Mouse (Mus musculus): ENCODE measurements at regions not wholly inside any gene's neighbourhood (a gene's known extent, or its start where the extent isn't known, plus 50 kb on each side); places are given as distances from the start of the nearest gene placed in this dataset.
"Not testable (repeated sequence)": the region's sequence is repeated elsewhere in the genome, so short reads cannot be mapped to it uniquely, and the experiment has no call there.

DNA sequence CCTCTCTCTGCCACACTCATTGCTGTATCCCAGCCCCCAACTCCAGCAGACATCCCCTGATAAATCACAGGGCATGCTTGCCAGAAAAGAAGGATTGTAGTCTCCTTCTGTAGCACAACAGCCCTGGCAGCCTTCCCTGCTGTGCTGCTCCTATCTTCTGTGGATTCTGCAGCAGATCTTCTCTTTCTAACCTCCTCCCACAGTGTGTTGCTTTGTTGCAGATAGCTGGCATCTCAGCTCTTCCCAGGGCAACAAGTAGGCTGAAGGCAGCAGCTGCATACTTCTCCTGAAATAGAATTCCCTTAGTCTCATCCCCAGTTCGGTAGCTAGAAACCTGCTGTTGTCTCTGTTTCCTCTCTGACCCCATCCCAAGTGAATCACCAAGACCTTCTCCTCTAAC is 77.7 kb downstream of the Amer1 start:
- no peak overlapping the region for H3K4me3 ChIP-seq (ENCODE audit: low read depth, low read length)
- DNase-seq (ENCODE audit: low spot score) = no peak
- H3K4me1 ChIP-seq (replicated peaks; ENCODE audit: control insufficient read depth, insufficient read depth, low read length) = no peaks in the 10 kb centered on the region
- no peaks in the 10 kb centered on the region; the same call in 1 of the 2 replicates for H3K27me3 ChIP-seq (replicated peaks; ENCODE audit: control insufficient read depth, insufficient read depth, low read length)
- 57% methylated on average over 1 of the region's 1 CpGs for WGBS
- no peak overlapping the region for H3K27ac ChIP-seq (ENCODE audit: low read depth)
- no peaks in the 10 kb centered on the region for H3K36me3 ChIP-seq (ENCODE audit: control insufficient read depth, insufficient read depth, low read length)
- ATAC-seq (replicated peaks; ENCODE audit: low FRiP score, low TSS enrichment, low read depth) = no peak
- H3K9ac ChIP-seq (ENCODE audit: low read length) = no peak overlapping the region
- no peak overlapping the region for H3K4me2 ChIP-seq (ENCODE audit: low read length)
- H3K9me3 ChIP-seq (ENCODE audit: control insufficient read depth, low read length) = no peaks in the 10 kb centered on the region

- H3K4me3 ChIP-seq (ENCODE audit: low read depth, low read length); H3K27ac ChIP-seq (ENCODE audit: low read depth); ATAC-seq (replicated peaks; ENCODE audit: low FRiP score, low TSS enrichment, low read depth); DNase-seq (ENCODE audit: low spot score); H3K9ac ChIP-seq (ENCODE audit: low read length); H3K27me3 ChIP-seq (replicated peaks; ENCODE audit: control insufficient read depth, insufficient read depth, low read length); H3K4me1 ChIP-seq (replicated peaks; ENCODE audit: control insufficient read depth, insufficient read depth, low read length); H3K36me3 ChIP-seq (ENCODE audit: control insufficient read depth, insufficient read depth, low read length); H3K4me2 ChIP-seq (ENCODE audit: low read length); H3K9me3 ChIP-seq (ENCODE audit: control insufficient read depth, low read length): not testable (repeated sequence)
- 62% methylated on average over 4 of the region's 4 CpGs for WGBS
Observed at GRCm38 (mm10) chrX:95365326-95365725, 79.3 kb downstream of the Amer1 start.

DNA sequence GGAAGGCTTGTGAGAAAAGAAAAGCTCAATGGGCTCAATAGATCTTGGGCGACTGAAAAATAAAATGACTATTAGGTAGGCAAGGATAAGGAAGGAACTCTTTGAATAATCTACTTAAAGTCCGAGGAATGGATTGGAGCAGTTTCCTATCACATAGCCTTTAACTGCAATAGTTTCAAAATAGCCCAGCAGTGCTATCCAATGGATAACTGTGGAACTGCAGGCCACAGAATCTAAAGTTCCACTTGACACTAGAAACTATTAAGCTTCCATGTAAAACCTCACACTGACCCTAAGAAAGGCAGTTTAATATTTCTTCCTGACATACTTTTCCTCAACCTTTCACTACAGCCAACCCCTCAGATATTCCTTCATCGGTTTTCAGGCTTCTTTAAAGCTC is 85.6 kb downstream of the Amer1 start:
- WGBS = 19% methylated on average over 3 of the region's 3 CpGs
- H3K36me3 ChIP-seq (ENCODE audit: control insufficient read depth, insufficient read depth, low read length) = no peaks in the 10 kb centered on the region
- peak; percentile 51 for DNase-seq (ENCODE audit: low spot score)
- H3K4me1 ChIP-seq (replicated peaks; ENCODE audit: control insufficient read depth, insufficient read depth, low read length) = no peaks in the 10 kb centered on the region
- H3K27me3 ChIP-seq (replicated peaks; ENCODE audit: control insufficient read depth, insufficient read depth, low read length) = no peaks in the 10 kb centered on the region
- H3K4me3 ChIP-seq (ENCODE audit: low read depth, low read length) = no peak overlapping the region
- H3K9me3 ChIP-seq (ENCODE audit: control insufficient read depth, low read length) = no peaks in the 10 kb centered on the region
- no peak overlapping the region for H3K27ac ChIP-seq (ENCODE audit: low read depth)
- ATAC-seq (replicated peaks; ENCODE audit: low FRiP score, low TSS enrichment, low read depth) = no peak
- H3K9ac ChIP-seq (ENCODE audit: low read length) = no peak overlapping the region
- no peak overlapping the region for H3K4me2 ChIP-seq (ENCODE audit: low read length)

Data from intestine, embryonic 14.5 days (tissue).